Mouse (Mus musculus) central nervous system, embryonic 14 days (tissue): ENCODE measurements around the gene Dlx1. TPM values are rescaled to one million over a fixed set of nuclear protein-coding genes. Genes with fewer than 3 reads are reported as not detected.

ENCODE experiments used
- polyA plus RNA-seq: library from polyadenylated mRNA; depleted of rRNA; stranded (reverse); fragments of >200 nt; gene quantifications from 2 replicates; pipeline ENCODE4 v1.2.3, GENCODE M21; 2012; rRNA removed

Dlx1 gene
- 85.5 and 169 TPM in 2 replicates for polyA plus RNA-seq

DNA sequence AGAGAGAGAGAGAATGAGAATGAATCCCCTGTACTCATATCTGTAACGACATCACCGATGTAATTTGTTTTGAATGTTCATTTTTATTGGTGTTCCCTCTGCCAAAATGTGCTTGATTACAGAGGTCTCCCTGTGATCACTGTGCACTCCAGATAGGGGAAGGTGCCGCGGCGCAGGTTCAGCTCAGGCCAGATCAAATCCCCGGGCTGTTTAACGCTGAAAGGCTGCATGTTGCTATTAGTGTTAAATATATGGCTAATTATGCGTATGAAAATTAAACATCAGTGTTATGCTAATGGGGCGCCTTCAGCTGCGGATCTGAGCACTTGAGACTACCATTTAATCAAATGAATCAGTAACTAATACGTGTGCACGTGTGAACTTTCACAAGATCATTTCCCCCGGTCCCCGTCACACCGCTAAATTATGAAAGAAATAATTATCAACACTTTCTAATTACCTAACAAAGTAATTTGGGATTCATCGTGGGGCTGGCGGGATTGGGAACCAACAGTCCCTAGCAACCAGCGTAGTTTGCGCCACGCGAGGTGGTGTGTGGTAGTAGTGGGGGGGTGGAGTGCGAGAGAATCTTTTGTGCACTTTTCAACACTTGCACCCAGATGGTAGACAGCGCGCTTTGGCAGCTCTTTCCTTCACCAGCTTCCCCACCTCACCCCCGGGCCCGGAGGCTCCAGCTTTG lies at the start of gene Dlx1:
Gene Dlx1, plus strand, starts transcription at position 100 of the 700 bp plus-strand sequence.

DNA sequence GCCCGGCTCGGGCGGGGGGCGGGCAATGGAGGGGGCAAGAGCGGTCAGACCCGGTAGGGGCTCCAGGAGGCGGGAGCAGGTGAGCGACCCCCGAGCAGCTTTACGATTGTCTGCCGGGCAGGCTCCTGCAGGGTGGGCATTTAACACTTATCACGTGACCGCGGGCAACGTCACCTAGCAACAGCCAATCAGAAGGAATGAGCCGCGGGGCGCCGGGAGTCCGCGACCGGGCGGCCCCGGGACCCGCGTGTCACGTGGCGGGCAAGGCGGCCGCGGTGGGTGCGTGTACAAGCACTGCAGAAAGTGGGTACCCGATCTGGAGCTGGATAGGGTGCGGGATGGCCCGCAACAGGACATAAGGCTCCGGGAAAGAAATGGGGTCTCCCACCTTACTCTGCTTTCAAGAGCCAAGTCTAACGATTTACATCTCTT lies 18.7 kb downstream of the Dlx1 start, which contains the start of gene Dlx2:
Gene Dlx2, minus strand, starts transcription at position 115 of the 432 bp plus-strand sequence.

Other genes with a start within 250 kb of the Dlx1 start
- 55.9 and 56.6 TPM in 2 replicates for gene Slc25a12, start 160.4 kb upstream of the Dlx1 start, polyA plus RNA-seq
- gene Hat1, start 139.2 kb upstream of the Dlx1 start, polyA plus RNA-seq = 49.3 and 60.6 TPM in 2 replicates
- 70.6 and 71.1 TPM in 2 replicates for gene Metap1d, start 74.8 kb upstream of the Dlx1 start, polyA plus RNA-seq
- gene Dlx2, start 18.6 kb downstream of the Dlx1 start, polyA plus RNA-seq = 23.7 and 44.1 TPM in 2 replicates
- 36.3 and 37.8 TPM in 2 replicates for gene Itga6, start 217.5 kb downstream of the Dlx1 start, polyA plus RNA-seq